Mouse (Mus musculus): ENCODE results near the gene Zswim2. TPM values are rescaled to one million over a fixed set of nuclear protein-coding genes. Genes with fewer than 3 reads are reported as not detected.

Zswim2 gene
- polyA plus RNA-seq (2012; rRNA removed): not detected in 2 replicates

GRCm38 (mm10) chr2:83940931-83941361, at the start of gene Zswim2:
Gene Zswim2, minus strand, starts transcription at chr2:83941228.

DNA sequence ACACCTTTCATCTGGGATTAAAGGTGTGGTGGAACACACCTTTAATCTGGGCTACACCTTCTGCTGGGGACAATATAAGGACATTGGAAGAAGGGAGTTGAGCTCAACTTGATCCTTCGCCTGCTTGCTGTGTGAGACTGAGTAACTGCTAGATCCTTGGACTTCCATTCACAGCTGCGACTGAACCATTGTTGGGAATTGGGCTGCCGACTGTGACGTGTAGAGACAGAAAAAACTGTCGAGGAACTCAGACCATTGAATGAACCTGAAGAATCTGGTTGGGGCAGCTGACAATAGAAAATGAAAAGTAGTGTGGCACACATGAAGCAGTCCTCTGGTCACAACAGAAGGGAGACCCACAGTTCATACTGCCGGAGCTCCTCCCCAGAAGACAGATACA, 49.2 kb upstream of the Zswim2 start, which contains the start of gene Gm13691:
TSS of gene Gm13691 (plus strand) at position 301 of the 400 bp plus-strand sequence.

DNA sequence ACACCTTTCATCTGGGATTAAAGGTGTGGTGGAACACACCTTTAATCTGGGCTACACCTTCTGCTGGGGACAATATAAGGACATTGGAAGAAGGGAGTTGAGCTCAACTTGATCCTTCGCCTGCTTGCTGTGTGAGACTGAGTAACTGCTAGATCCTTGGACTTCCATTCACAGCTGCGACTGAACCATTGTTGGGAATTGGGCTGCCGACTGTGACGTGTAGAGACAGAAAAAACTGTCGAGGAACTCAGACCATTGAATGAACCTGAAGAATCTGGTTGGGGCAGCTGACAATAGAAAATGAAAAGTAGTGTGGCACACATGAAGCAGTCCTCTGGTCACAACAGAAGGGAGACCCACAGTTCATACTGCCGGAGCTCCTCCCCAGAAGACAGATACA, 43.4 kb upstream of the Zswim2 start, which contains the start of gene Gm13697:
TSS of gene Gm13697 (plus strand) at position 301 of the 400 bp plus-strand sequence.

DNA sequence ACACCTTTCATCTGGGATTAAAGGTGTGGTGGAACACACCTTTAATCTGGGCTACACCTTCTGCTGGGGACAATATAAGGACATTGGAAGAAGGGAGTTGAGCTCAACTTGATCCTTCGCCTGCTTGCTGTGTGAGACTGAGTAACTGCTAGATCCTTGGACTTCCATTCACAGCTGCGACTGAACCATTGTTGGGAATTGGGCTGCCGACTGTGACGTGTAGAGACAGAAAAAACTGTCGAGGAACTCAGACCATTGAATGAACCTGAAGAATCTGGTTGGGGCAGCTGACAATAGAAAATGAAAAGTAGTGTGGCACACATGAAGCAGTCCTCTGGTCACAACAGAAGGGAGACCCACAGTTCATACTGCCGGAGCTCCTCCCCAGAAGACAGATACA, 37.6 kb upstream of the Zswim2 start, which contains the start of gene Gm13694:
TSS of gene Gm13694 (plus strand) at position 301 of the 400 bp plus-strand sequence.

DNA sequence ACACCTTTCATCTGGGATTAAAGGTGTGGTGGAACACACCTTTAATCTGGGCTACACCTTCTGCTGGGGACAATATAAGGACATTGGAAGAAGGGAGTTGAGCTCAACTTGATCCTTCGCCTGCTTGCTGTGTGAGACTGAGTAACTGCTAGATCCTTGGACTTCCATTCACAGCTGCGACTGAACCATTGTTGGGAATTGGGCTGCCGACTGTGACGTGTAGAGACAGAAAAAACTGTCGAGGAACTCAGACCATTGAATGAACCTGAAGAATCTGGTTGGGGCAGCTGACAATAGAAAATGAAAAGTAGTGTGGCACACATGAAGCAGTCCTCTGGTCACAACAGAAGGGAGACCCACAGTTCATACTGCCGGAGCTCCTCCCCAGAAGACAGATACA, 31.8 kb upstream of the Zswim2 start, which contains the start of gene Gm13696:
TSS of gene Gm13696 (plus strand) at position 301 of the 400 bp plus-strand sequence.

GRCm38 (mm10) chr2:83967013-83967412, 26.0 kb upstream of the Zswim2 start, which contains the start of gene Gm13695:
Gene Gm13695, plus strand, starts transcription at chr2:83967313.

GRCm38 (mm10) chr2:83961203-83961602, 20.2 kb upstream of the Zswim2 start, which contains the start of gene Gm13693:
Gene Gm13693, plus strand, starts transcription at chr2:83961503.

DNA sequence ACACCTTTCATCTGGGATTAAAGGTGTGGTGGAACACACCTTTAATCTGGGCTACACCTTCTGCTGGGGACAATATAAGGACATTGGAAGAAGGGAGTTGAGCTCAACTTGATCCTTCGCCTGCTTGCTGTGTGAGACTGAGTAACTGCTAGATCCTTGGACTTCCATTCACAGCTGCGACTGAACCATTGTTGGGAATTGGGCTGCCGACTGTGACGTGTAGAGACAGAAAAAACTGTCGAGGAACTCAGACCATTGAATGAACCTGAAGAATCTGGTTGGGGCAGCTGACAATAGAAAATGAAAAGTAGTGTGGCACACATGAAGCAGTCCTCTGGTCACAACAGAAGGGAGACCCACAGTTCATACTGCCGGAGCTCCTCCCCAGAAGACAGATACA, 14.4 kb upstream of the Zswim2 start, which contains the start of gene Gm13698:
TSS of gene Gm13698 (plus strand) at position 301 of the 400 bp plus-strand sequence.

Other genes with a start within 250 kb of the Zswim2 start
- 13.6 and 36.4 TPM in 2 replicates for gene Itgav, start 216.8 kb downstream of the Zswim2 start, polyA plus RNA-seq (2012; rRNA removed)
- 18.4 and 24.2 TPM in 2 replicates for gene Fam171b, start 128.6 kb downstream of the Zswim2 start, polyA plus RNA-seq (2012; rRNA removed)
- not detected in 2 replicates for gene Gm13698, start 14.5 kb upstream of the Zswim2 start, polyA plus RNA-seq (2012; rRNA removed)
- not detected in 2 replicates for gene Gm13693, start 20.3 kb upstream of the Zswim2 start, polyA plus RNA-seq (2012; rRNA removed)
- gene Gm13695, start 26.1 kb upstream of the Zswim2 start, polyA plus RNA-seq (2012; rRNA removed): not detected in 2 replicates
- gene Gm13696, start 31.9 kb upstream of the Zswim2 start, polyA plus RNA-seq (2012; rRNA removed): not detected in 2 replicates
- not detected in 2 replicates for gene Gm13694, start 37.7 kb upstream of the Zswim2 start, polyA plus RNA-seq (2012; rRNA removed)
- gene Gm13697, start 43.5 kb upstream of the Zswim2 start, polyA plus RNA-seq (2012; rRNA removed): not detected in 2 replicates
- not detected in 2 replicates for gene Gm13691, start 49.3 kb upstream of the Zswim2 start, polyA plus RNA-seq (2012; rRNA removed)

Measured in central nervous system, embryonic 11.5 days (tissue).